Mouse (Mus musculus) liver, postnatal 0 days (tissue): ENCODE measurements at regions not wholly inside any gene's neighbourhood (a gene's known extent, or its start where the extent isn't known, plus 50 kb on each side); places are given as distances from the start of the nearest gene placed in this dataset.
"Not testable (repeated sequence)": the region's sequence is repeated elsewhere in the genome, so short reads cannot be mapped to it uniquely, and the experiment has no call there.

Experiments
- ATAC-seq: fragments of 200-750 bp; cut with Nextera tagmentation; 2 replicates; pipeline ENCODE4 v1.8.0; 2017; ENCODE audit warnings: mild to moderate bottlenecking, moderate library complexity
- DNase-seq: peaks from one replicate; pipeline ENCODE4 v3.0.0-alpha.2; 2016
- H3K27ac ChIP-seq: fragments of 300-500 bp; sonication (generic); 2 replicates; pipeline ENCODE4 v1.5.1; 2014; ENCODE audit warnings: antibody characterized with exemption, moderate library complexity, mild to moderate bottlenecking, low read depth
- H3K27me3 ChIP-seq: fragments of 300-500 bp; sonication (generic); 2 replicates; pipeline ENCODE4 v1.6.1; 2014; ENCODE audit warnings: low read length, control low read depth, mixed read lengths; ENCODE audit not compliant: insufficient read depth
- H3K36me3 ChIP-seq: fragments of 300-500 bp; sonication (generic); replicated peaks from 2 replicates; pipeline ENCODE4 v1.6.1; 2014; ENCODE audit warnings: mild to moderate bottlenecking, control low read depth, low read length, moderate library complexity, mixed read lengths; ENCODE audit not compliant: insufficient read depth
- H3K4me1 ChIP-seq: fragments of 300-500 bp; sonication (generic); 2 replicates; pipeline ENCODE4 v1.6.1; 2014; ENCODE audit warnings: antibody characterized with exemption, mild to moderate bottlenecking, control low read depth; ENCODE audit not compliant: insufficient read depth
- H3K4me2 ChIP-seq: fragments of 300-500 bp; sonication (generic); 2 replicates; pipeline ENCODE4 v1.6.1; 2014; ENCODE audit warnings: low read depth, mild to moderate bottlenecking, low read length, moderate library complexity, mixed read lengths
- H3K4me3 ChIP-seq: fragments of 300-500 bp; sonication (generic); 2 replicates; pipeline ENCODE4 v1.5.1; 2014; ENCODE audit warnings: low read depth, low read length
- H3K9ac ChIP-seq: fragments of 300-500 bp; sonication (generic); replicated peaks from 2 replicates; pipeline ENCODE4 v1.6.1; 2014; ENCODE audit warnings: mild to moderate bottlenecking, moderate library complexity
- H3K9me3 ChIP-seq: fragments of 300-500 bp; sonication (generic); 2 replicates; pipeline ENCODE4 v1.6.1; 2016; ENCODE audit warnings: mild to moderate bottlenecking, control low read depth, low read length, mixed read lengths
- WGBS: fragments of 180-500 bp; shearing (Covaris S2); extraction: QIAGEN DNeasy Blood & Tissue Kit; methylation state at CpG from one replicate; pipeline ENCODE4 v1.1.7; 2014; ENCODE audit not compliant: insufficient replicate concordance; 5-methylcytosine and 5-hydroxymethylcytosine counted together

DNA sequence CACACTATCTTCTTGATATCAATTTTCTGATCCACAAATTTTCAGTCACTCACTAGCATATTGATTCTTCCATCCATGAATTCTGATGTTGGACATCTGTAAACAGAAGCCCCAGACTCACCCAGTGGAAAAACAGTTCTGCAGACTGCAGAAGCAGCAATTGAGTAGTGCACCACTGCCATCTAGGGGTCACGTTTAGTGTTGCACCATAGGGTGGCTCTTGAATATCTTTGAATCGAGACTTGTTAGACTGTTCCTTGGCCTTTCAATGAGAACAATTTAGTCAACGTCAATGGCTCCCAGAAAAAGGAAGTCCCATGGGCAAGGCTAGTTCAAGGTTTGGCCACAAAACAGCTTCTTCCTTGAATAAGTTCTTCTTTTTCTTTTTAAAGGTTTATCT lies 828.1 kb downstream of the Gm10330 start:
- not testable (repeated sequence) for H3K4me1 ChIP-seq, H3K27ac ChIP-seq, H3K9ac ChIP-seq, H3K36me3 ChIP-seq, DNase-seq, H3K9me3 ChIP-seq, H3K4me3 ChIP-seq, ATAC-seq, H3K27me3 ChIP-seq, H3K4me2 ChIP-seq
- WGBS = 45% methylated on average over 3 of the region's 3 CpGs

DNA sequence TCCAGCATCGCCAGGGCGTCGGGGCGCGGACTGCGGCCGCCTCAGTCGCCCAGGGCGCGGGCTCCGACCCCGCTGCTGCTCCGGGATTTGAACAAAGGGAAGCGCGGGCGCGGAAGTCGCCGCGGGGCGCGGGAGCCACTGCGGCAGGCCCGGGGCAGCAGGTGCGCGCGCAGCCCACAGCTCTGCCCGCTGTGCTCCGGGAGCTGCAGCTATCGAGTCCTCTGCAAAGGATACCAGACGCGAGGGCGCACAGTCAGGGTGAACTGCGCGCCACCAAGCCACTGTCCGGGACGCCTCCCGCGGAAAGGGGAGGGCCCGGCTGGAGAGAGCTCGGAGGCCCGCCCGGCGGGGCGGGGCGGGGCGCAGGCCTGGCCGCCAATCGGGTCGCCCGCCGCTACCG lies 873.9 kb downstream of the Gm10330 start:
- 0% methylated on average over 16 of the region's 53 CpGs for WGBS
- Histone ChIP-seq H3K4me2 (peak overlapping the region; percentile 65), H3K4me3 (peak overlapping the region; percentile 37)
- ATAC-seq, H3K4me1 ChIP-seq, H3K9me3 ChIP-seq, H3K27me3 ChIP-seq, H3K27ac ChIP-seq, H3K36me3 ChIP-seq, H3K9ac ChIP-seq: not testable (repeated sequence)
- peak; percentile 22 for DNase-seq
